Mouse (Mus musculus) midbrain, embryonic 12.5 days (tissue): ENCODE measurements around the gene Zc3h7b. TPM values are rescaled to one million over a fixed set of nuclear protein-coding genes. Genes with fewer than 3 reads are reported as not detected.
"Not testable (repeated sequence)": the region's sequence is repeated elsewhere in the genome, so short reads cannot be mapped to it uniquely, and the experiment has no call there.

Source experiments
- ATAC-seq: fragments of 200-750 bp; cut with Nextera tagmentation; 2 replicates; pipeline ENCODE4 v1.8.0; 2017; ENCODE audit warnings: low read depth, moderate TSS enrichment, moderate library complexity; ENCODE audit not compliant: low FRiP score
- H3K27ac ChIP-seq: fragments of 300-500 bp; sonication (generic); replicated peaks from 2 replicates; pipeline ENCODE4 v1.5.1; 2016; ENCODE audit warnings: mild to moderate bottlenecking
- H3K27me3 ChIP-seq: fragments of 300-500 bp; sonication (generic); 2 replicates; pipeline ENCODE4 v1.6.1; 2016; ENCODE audit warnings: mild to moderate bottlenecking
- H3K36me3 ChIP-seq: fragments of 300-500 bp; sonication (generic); 2 replicates; pipeline ENCODE4 v1.6.1; 2016
- H3K4me1 ChIP-seq: fragments of 300-500 bp; sonication (generic); 2 replicates; pipeline ENCODE4 v1.6.1; 2016
- H3K4me2 ChIP-seq: fragments of 300-500 bp; sonication (generic); replicated peaks from 2 replicates; pipeline ENCODE4 v1.6.1; 2016; ENCODE audit warnings: mild to moderate bottlenecking, moderate library complexity
- H3K4me3 ChIP-seq: fragments of 300-500 bp; sonication (generic); 2 replicates; pipeline ENCODE4 v1.5.1; 2016; ENCODE audit warnings: mild to moderate bottlenecking
- H3K9ac ChIP-seq: fragments of 300-500 bp; sonication (generic); replicated peaks from 2 replicates; pipeline ENCODE4 v1.6.1; 2016; ENCODE audit warnings: mild to moderate bottlenecking, moderate library complexity
- H3K9me3 ChIP-seq: fragments of 300-500 bp; sonication (generic); 2 replicates; pipeline ENCODE4 v1.6.1; 2016; ENCODE audit warnings: mild to moderate bottlenecking
- WGBS: fragments of 180-500 bp; shearing (Covaris S2); methylation state at CpG from one replicate; pipeline ENCODE4 v1.1.7; 2016; 5-methylcytosine and 5-hydroxymethylcytosine counted together
- polyA plus RNA-seq: library from polyadenylated mRNA; unstranded; fragments of >200 nt; fragmentation: Nextera tagmentation; extraction: Ambion mirVana; gene quantifications from 2 replicates; pipeline ENCODE4 v1.2.1, GENCODE M21; 2016

Gene Zc3h7b
- polyA plus RNA-seq, 1 experiment from 2014 or later = 50.4 TPM

DNA sequence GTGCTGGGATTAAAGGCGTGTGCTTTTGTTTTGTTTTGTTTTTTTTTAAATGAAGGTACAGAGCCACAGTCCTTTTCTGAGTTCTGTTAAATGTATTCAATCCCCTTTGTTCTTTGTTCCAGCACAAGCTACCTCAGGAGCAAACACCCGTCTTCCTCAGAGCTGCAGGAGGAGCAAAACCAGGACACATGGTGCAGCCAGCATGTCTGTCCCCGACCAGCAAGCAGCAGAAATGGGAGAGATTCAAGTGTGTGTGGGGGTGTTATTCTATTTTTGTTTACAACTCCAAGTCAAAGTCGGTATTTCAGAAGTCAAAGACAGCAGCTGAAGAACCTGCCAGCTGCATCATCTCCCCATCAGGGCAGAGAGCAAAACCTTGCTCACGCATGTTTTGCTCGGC, 31.1 kb upstream of the Zc3h7b start:
- peaks cover 92% of the 10 kb centered on the region for H3K36me3 ChIP-seq

GRCm38 (mm10) chr15:81718336-81719138, 26.3 kb upstream of the Zc3h7b start:
- no peak overlapping the region for H3K4me2 ChIP-seq

More for the DNA sequence above, 31.1 kb upstream of the Zc3h7b start:
- 84% methylated on average over 6 of the region's 6 CpGs for WGBS
- no peak overlapping the region for H3K4me2 ChIP-seq
- no peak overlapping the region for H3K4me3 ChIP-seq
- no peak overlapping the region for H3K27ac ChIP-seq
- no peak overlapping the region for H3K9ac ChIP-seq
- H3K27me3 ChIP-seq = no peaks in the 10 kb centered on the region
- no peak for ATAC-seq
- H3K9me3 ChIP-seq = no peaks in the 10 kb centered on the region
- peaks cover 7% of the 10 kb centered on the region for H3K4me1 ChIP-seq

GRCm38 (mm10) chr15:81719139-81719531, 25.7 kb upstream of the Zc3h7b start:
- Histone ChIP-seq H3K9ac (no peak overlapping the region), H3K27me3 (no peaks in the 10 kb centered on the region), H3K4me2 (no peak overlapping the region), H3K36me3 (peaks cover 95% of the 10 kb centered on the region), H3K4me3 (no peak overlapping the region), H3K4me1 (peaks cover 10% of the 10 kb centered on the region), H3K9me3 (no peaks in the 10 kb centered on the region), H3K27ac (peak overlapping the region; percentile 72)
- ATAC-seq = no peak
- 89% methylated on average over 6 of the region's 6 CpGs for WGBS

More at GRCm38 (mm10) chr15:81718336-81719138, 26.3 kb upstream of the Zc3h7b start:
- H3K9me3 ChIP-seq = no peaks in the 10 kb centered on the region
- peaks cover 10% of the 10 kb centered on the region for H3K4me1 ChIP-seq
- H3K4me3 ChIP-seq = no peak overlapping the region
- H3K27ac ChIP-seq = peak overlapping the region; percentile 72
- H3K9ac ChIP-seq = no peak overlapping the region
- WGBS = 81% methylated on average over 9 of the region's 9 CpGs
- peaks cover 95% of the 10 kb centered on the region for H3K36me3 ChIP-seq
- no peaks in the 10 kb centered on the region for H3K27me3 ChIP-seq
- 0 out of 2 replicates have a peak, but pooled peaks have one; percentile 27 for ATAC-seq

DNA sequence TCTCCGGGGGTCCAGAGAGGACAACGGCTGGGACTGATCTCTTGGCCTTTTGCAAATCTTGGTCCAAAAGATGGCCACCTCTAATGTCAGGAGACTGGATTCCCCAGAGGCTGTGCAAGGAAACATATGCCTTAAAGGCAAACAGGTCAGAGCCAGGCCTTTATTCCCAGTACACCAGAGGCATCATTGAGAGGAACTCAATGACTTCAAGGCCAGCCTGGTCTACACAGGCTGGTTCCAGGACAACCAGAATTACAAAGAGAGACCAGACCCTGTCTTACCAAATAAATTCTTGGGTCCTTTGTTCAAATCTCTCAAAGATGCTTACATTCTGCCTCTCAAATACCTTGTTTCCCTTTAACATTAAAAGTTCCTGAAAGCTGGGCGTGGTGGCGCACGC, 22.5 kb upstream of the Zc3h7b start:
- no peak for ATAC-seq
- WGBS = 97% methylated on average over 5 of the region's 5 CpGs
- Histone ChIP-seq H3K9me3 (no peaks in the 10 kb centered on the region), H3K4me2 (no peak overlapping the region), H3K9ac (no peak overlapping the region), H3K4me3 (no peak overlapping the region), H3K27ac (no peak overlapping the region), H3K4me1 (peaks cover 17% of the 10 kb centered on the region), H3K27me3 (no peaks in the 10 kb centered on the region), H3K36me3 (peaks cover 92% of the 10 kb centered on the region)

GRCm38 (mm10) chr15:81723653-81724052, 21.2 kb upstream of the Zc3h7b start:
- no peak overlapping the region for H3K4me3 ChIP-seq
- no peak overlapping the region for H3K4me2 ChIP-seq
- H3K36me3 ChIP-seq = peaks cover 79% of the 10 kb centered on the region
- ATAC-seq = no peak
- peaks cover 23% of the 10 kb centered on the region for H3K4me1 ChIP-seq
- H3K9ac ChIP-seq = no peak overlapping the region
- WGBS = 93% methylated on average over 11 of the region's 11 CpGs
- H3K27me3 ChIP-seq = no peaks in the 10 kb centered on the region
- H3K9me3 ChIP-seq = no peaks in the 10 kb centered on the region
- H3K27ac ChIP-seq = no peak overlapping the region

DNA sequence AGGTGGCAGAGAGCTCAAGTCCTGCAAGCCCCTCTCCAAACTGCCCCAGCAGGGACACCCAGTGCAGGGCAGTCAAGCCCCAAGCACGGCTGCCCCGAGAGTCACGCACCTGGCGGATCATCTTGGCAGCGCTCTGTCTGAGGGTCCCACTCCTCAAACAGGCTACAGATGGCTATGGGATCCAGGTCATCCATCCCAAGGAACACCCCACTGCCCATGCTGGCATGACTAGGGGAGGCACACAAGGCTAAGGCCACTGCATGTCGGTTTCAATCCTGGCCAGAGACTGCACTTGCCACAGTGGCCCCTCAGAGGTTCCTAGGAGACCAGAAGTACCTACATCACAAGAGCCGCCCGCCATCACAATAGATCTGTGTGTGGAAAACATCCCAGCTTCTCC, 18.9 kb upstream of the Zc3h7b start:
- H3K4me1 ChIP-seq = peaks cover 24% of the 10 kb centered on the region
- peaks cover 56% of the 10 kb centered on the region for H3K36me3 ChIP-seq
- no peak overlapping the region for H3K4me2 ChIP-seq
- no peaks in the 10 kb centered on the region for H3K9me3 ChIP-seq
- H3K27me3 ChIP-seq = no peaks in the 10 kb centered on the region
- H3K27ac ChIP-seq = no peak overlapping the region
- no peak for ATAC-seq
- H3K9ac ChIP-seq = no peak overlapping the region
- H3K4me3 ChIP-seq = no peak overlapping the region
- WGBS = 95% methylated on average over 8 of the region's 8 CpGs

DNA sequence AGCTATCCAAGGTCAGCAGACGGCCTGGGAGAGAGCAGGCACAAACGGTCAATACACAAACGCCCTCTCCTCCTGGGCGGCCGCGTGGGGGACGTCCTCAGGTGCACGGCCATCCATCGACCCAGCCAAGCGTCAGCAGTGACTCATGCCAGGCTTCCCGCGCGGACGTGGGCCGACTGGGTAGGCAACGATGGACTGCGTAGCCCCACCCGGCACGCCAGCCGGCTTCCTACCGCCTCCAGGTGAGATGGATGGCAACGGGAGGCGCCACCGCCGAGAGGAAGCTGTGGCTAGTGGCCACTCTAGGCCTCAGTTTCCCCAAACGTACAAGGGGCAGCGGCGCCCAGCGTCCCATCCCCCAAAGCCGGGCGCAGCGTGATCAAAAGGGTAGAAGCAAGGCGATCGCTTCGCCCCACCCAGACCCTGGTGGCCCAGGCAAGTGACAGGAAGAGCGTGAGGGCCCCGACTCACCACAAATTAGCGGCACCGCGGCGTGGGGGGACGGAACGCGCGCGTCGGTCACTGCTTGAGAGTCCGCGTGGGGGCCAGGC, 15.5 kb upstream of the Zc3h7b start:
- ATAC-seq = peak; percentile 20
- Histone ChIP-seq H3K27me3 (no peaks in the 10 kb centered on the region), H3K36me3 (peaks cover 22% of the 10 kb centered on the region), H3K4me2 (peak overlapping the region; percentile 88), H3K27ac (peak overlapping the region; percentile 77), H3K4me3 (peak overlapping the region; percentile 99), H3K4me1 (peaks cover 24% of the 10 kb centered on the region), H3K9me3 (no peaks in the 10 kb centered on the region), H3K9ac (peak overlapping the region; percentile 95)
- under 1% methylated on average over 49 of the region's 49 CpGs for whole genome bisulfite sequencing

- no peaks in the 10 kb centered on the region for H3K9me3 ChIP-seq
- peak; percentile 99 for ATAC-seq
- peak overlapping the region; percentile 99 for H3K4me3 ChIP-seq
- peak overlapping the region; percentile 95 for H3K9ac ChIP-seq
- H3K36me3 ChIP-seq = peaks cover 16% of the 10 kb centered on the region
- peak overlapping the region; percentile 77 for H3K27ac ChIP-seq
- peak overlapping the region; percentile 88 for H3K4me2 ChIP-seq
- no peaks in the 10 kb centered on the region for H3K27me3 ChIP-seq
- peaks cover 24% of the 10 kb centered on the region for H3K4me1 ChIP-seq
- 5% methylated on average over 41 of the region's 41 CpGs for WGBS
These were observed 14.8 kb upstream of the Zc3h7b start for GRCm38 (mm10) chr15:81729792-81730635.

DNA sequence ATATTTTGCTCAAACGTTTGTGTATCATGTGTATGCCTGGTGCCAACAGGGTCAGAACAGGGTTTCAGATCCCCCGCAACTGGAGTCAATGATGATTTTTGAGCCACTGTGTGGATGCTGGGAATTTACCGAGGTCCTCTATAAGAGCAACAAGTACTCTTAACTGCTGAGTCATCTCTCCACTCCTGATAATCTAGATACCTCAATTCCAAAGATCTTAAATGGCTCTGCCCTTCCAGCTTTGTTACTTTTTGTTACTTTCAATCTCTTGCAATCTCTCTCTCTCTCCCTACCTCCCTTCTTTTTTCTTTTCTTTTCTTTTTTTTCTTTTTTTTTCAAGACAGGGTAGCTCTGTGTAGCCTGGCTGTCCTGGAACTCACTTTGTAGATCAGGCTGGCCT, 9.8 kb upstream of the Zc3h7b start:
- Histone ChIP-seq H3K27me3 (no peaks in the 10 kb centered on the region), H3K27ac (no peak overlapping the region), H3K4me2 (no peak overlapping the region), H3K9me3 (no peaks in the 10 kb centered on the region), H3K9ac (no peak overlapping the region), H3K4me3 (no peak overlapping the region), H3K36me3 (no peaks in the 10 kb centered on the region), H3K4me1 (no peaks in the 10 kb centered on the region)
- WGBS = 59% methylated on average over 3 of the region's 3 CpGs
- no peak for ATAC-seq

DNA sequence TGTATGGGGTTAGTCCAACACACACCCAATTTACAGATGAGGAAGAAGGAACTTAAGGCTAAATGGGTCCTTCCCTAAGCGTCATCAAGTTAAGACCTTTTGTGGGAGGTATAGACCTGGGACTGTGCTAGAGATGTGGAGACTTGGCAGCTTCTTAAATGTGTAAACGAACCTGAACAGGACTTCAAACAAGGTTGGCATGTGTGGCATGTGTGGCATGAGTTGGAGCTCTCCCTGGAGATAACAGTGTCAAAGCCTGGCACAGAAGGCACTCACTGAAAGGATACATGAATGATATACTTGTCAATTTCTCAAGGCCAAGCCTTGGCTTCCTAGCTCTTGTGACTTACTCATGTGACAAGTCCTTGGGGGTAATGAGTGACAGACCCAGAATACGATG, 5.6 kb upstream of the Zc3h7b start:
- H3K4me1 ChIP-seq = peaks cover 1% of the 10 kb centered on the region
- no peaks in the 10 kb centered on the region for H3K9me3 ChIP-seq
- no peaks in the 10 kb centered on the region for H3K36me3 ChIP-seq
- H3K27me3 ChIP-seq = no peaks in the 10 kb centered on the region
- no peak overlapping the region for H3K4me2 ChIP-seq
- no peak overlapping the region for H3K4me3 ChIP-seq
- no peak for ATAC-seq
- H3K9ac ChIP-seq = no peak overlapping the region
- H3K27ac ChIP-seq = no peak overlapping the region
- WGBS = 82% methylated on average over 3 of the region's 3 CpGs

DNA sequence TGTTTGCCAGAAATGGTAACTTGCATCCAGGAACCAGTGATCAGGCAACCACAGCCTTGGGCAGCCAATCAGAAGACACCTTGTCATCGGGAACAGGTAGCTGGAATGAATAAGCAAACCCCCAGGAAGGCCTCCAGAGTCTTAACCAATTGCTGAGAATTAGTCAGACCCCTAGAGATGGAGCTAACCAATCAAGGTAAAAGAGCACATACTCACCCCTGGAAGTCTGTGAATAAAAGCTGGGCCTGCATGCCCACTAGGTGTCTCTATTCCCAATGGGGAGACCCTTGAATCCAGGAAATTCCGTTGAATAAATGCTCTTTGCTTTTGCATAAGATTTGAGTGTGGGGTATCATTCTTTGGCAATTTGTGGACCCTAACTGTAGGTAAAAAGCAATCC, 4.9 kb upstream of the Zc3h7b start:
- Histone ChIP-seq H3K9ac (no peak overlapping the region), H3K4me3 (no peak overlapping the region), H3K27ac (no peak overlapping the region), H3K4me1 (peaks cover 4% of the 10 kb centered on the region), H3K27me3 (no peaks in the 10 kb centered on the region), H3K4me2 (no peak overlapping the region), H3K36me3 (no peaks in the 10 kb centered on the region), H3K9me3 (no peaks in the 10 kb centered on the region)
- 13% methylated on average over 2 of the region's 2 CpGs for WGBS
- no peak for ATAC-seq

DNA sequence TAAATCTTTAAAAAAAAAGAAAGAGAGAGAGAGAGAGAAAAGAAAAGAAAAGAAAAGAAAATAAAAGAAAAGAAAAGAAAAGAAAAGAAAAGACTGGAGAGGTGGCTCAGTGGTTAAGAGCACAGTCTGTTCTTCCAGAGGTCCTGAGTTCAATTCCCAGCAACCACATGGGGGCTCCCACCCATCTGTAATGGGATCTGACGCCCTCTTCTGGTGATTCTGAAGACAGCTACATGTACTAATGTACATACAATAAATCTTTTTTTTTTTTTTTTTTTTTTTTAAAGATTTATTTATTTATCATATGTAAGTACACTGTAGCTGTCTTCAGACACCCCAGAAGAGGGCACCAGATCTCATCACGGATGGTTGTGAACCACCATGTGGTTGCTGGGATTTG, 2.5 kb upstream of the Zc3h7b start:
- H3K9ac ChIP-seq, ATAC-seq, H3K4me2 ChIP-seq, H3K27ac ChIP-seq, H3K36me3 ChIP-seq, H3K4me3 ChIP-seq, H3K27me3 ChIP-seq, H3K9me3 ChIP-seq: not testable (repeated sequence)
- 35% methylated on average over 2 of the region's 2 CpGs for WGBS
- H3K4me1 ChIP-seq = peaks cover 16% of the 10 kb centered on the region
